Mouse (Mus musculus): Measurements from ENCODE around the gene Fkbp8. TPM values are rescaled to one million over a fixed set of nuclear protein-coding genes. Genes with fewer than 3 reads are reported as not detected.

Gene Fkbp8
- 300 and 319 TPM in 2 replicates for polyA plus RNA-seq (2015; fragmentation: Nextera tagmentation; extraction: Ambion mirVana)

DNA sequence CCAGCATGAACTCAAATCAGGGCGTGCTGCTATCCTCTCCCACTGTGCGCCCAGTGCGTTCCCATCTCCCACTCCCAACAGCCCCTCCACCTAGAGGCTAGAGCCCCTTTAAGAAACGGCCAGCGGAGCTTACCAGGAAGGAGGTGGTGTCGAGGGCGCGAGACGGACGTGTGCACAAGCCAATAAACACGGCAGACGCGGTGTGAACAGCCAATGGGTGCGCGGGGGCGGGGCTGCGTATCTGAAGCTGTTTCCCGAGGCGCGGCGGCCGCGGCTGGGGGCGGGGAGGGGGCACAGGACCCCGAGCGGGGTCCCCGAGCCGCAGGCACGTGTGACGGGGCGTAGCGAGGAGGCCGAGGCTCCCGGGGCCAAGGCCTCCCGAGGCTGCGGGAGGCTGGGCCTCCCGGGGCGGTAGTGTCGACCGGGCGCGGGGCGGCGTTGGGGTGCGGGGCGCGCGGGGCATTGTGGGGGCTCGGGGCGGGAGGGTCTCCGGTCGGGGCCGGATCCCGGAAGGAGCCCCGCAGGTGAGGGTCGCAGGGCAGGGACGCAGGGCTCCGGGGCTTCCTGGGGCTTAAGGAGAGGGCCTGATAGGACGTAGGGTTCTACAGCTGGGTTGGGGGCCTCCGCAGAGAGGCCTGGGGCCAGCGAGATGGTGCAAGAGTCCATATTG is at the start of gene Fkbp8, which contains the start of gene Kxd1:
TSS of gene Fkbp8 (plus strand) at position 213 of the 670 bp plus-strand sequence.
TSS of gene Kxd1 (minus strand) at position 445 of the 670 bp plus-strand sequence.
- peak within 1 kb of the TSS; percentile 97 for H3K9ac ChIP-seq (ENCODE audit: low read length)
- WGBS, result under 1% methylated on average over 54 of the region's 61 CpGs
- H3K4me1 ChIP-seq (replicated peaks; ENCODE audit: control insufficient read depth, insufficient read depth, low read length), result peaks cover 13% of the 10 kb centered on the region
- H3K4me2 ChIP-seq (ENCODE audit: low read depth, low read length), result peak within 1 kb of the TSS; percentile 89
- ATAC-seq (ENCODE audit: low read depth), result peak; percentile 93
- peak within 1 kb of the TSS; percentile 74 for H3K27ac ChIP-seq (ENCODE audit: low read length)
- H3K27me3 ChIP-seq (ENCODE audit: control insufficient read depth, insufficient read depth, low read depth, low read length), result no peaks in the 10 kb centered on the region
- H3K4me3 ChIP-seq (ENCODE audit: low read length), result peak within 1 kb of the TSS; percentile 93
- no peaks in the 10 kb centered on the region for H3K9me3 ChIP-seq (ENCODE audit: control insufficient read depth, low read length)
- H3K36me3 ChIP-seq (ENCODE audit: control insufficient read depth, insufficient read depth, low read length), result peaks cover 24% of the 10 kb centered on the region

DNA sequence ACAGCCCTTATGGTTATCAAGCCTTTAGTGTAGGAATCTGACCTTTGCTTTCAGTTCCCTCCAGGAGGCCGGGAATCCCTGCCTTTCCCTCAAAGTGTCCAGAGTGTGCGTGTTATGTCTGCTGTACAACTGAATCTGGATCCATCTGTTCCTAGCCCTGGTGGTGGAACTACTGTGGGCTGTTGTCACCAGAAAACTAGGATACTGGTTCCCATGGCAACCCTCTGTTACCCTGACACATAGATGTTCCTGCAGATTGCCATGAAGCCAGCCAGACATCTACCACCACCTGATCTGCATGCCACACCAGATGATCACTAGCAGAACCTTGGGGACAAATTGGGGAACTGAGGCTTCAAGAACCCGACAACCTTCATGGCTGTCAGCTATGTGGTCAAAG is 45.6 kb upstream of the Fkbp8 start:
- WGBS, result 68% methylated on average over 3 of the region's 3 CpGs
- H3K4me2 ChIP-seq (ENCODE audit: low read depth, low read length), result no peak overlapping the region
- H3K9ac ChIP-seq (ENCODE audit: low read length), result no peak overlapping the region
- no peak overlapping the region for H3K4me3 ChIP-seq (ENCODE audit: low read length)
- no peak for ATAC-seq (ENCODE audit: low read depth)
- peaks cover 24% of the 10 kb centered on the region for H3K27me3 ChIP-seq (ENCODE audit: control insufficient read depth, insufficient read depth, low read depth, low read length)
- no peaks in the 10 kb centered on the region for H3K9me3 ChIP-seq (ENCODE audit: control insufficient read depth, low read length)
- peaks cover 20% of the 10 kb centered on the region for H3K4me1 ChIP-seq (replicated peaks; ENCODE audit: control insufficient read depth, insufficient read depth, low read length)
- no peaks in the 10 kb centered on the region for H3K36me3 ChIP-seq (ENCODE audit: control insufficient read depth, insufficient read depth, low read length)
- H3K27ac ChIP-seq (ENCODE audit: low read length), result peak overlapping the region; percentile 83

DNA sequence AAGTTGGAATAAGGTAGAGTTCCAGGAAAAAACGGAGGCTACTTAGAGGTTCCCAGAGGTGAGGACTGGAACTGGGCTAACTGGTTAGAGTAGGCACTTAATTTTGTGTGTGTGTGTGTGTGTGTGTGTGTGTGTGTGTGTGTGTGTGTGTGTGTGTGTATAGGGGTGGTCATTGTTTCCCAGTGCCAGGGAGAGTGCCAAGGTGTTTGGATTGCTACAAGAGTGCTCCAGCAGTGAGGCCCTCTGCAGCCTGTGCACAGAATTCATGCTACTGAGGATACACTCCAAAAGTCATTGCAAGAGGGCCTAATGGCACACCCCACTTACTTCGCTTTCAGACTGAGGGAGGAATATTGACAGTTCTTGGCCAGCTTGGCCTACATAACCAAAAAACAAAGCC is 44.6 kb upstream of the Fkbp8 start:
- Histone ChIP-seq H3K4me2 (ENCODE audit: low read depth, low read length) (no peak overlapping the region), H3K4me3 (ENCODE audit: low read length) (no peak overlapping the region), H3K4me1 (replicated peaks; ENCODE audit: control insufficient read depth, insufficient read depth, low read length) (peaks cover 20% of the 10 kb centered on the region), H3K27me3 (ENCODE audit: control insufficient read depth, insufficient read depth, low read depth, low read length) (peaks cover 32% of the 10 kb centered on the region), H3K9me3 (ENCODE audit: control insufficient read depth, low read length) (no peaks in the 10 kb centered on the region), H3K9ac (ENCODE audit: low read length) (no peak overlapping the region), H3K36me3 (ENCODE audit: control insufficient read depth, insufficient read depth, low read length) (no peaks in the 10 kb centered on the region), H3K27ac (ENCODE audit: low read length) (peak overlapping the region; percentile 84)
- peak; percentile 87 for ATAC-seq (ENCODE audit: low read depth)
- WGBS, result 24% methylated on average over 2 of the region's 2 CpGs

DNA sequence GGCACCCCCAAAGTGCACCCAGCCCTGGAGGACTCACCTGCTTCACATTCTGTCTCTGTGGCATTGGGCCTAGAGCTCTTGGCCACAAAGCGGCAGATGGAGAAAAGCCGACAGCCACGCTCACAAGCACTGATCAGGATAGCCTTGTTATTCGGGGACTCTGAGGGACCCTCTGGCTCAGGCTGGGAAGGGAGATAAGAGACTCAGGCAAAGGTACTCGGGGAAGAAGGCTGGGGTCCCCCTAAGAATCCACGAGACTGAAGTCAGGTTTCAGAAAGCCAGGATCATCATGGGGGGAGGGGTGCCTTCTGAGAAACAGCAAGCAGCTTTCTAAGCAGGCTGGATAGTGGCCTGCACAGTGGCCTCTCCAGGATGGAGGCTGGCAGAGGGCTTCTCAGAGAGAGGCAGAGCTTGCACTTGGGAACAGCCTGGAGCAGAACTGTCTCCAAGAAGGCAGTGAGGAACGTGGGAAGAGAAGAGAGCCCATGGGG is 41.3 kb upstream of the Fkbp8 start:
- Histone ChIP-seq H3K9me3 (ENCODE audit: control insufficient read depth, low read length) (no peaks in the 10 kb centered on the region), H3K9ac (ENCODE audit: low read length) (no peak overlapping the region), H3K27me3 (ENCODE audit: control insufficient read depth, insufficient read depth, low read depth, low read length) (peaks cover 59% of the 10 kb centered on the region), H3K27ac (ENCODE audit: low read length) (no peak overlapping the region), H3K36me3 (ENCODE audit: control insufficient read depth, insufficient read depth, low read length) (no peaks in the 10 kb centered on the region), H3K4me1 (replicated peaks; ENCODE audit: control insufficient read depth, insufficient read depth, low read length) (peaks cover 46% of the 10 kb centered on the region), H3K4me2 (ENCODE audit: low read depth, low read length) (no peak overlapping the region), H3K4me3 (ENCODE audit: low read length) (no peak overlapping the region)
- WGBS, result 49% methylated on average over 7 of the region's 7 CpGs
- ATAC-seq (ENCODE audit: low read depth), result no peak

DNA sequence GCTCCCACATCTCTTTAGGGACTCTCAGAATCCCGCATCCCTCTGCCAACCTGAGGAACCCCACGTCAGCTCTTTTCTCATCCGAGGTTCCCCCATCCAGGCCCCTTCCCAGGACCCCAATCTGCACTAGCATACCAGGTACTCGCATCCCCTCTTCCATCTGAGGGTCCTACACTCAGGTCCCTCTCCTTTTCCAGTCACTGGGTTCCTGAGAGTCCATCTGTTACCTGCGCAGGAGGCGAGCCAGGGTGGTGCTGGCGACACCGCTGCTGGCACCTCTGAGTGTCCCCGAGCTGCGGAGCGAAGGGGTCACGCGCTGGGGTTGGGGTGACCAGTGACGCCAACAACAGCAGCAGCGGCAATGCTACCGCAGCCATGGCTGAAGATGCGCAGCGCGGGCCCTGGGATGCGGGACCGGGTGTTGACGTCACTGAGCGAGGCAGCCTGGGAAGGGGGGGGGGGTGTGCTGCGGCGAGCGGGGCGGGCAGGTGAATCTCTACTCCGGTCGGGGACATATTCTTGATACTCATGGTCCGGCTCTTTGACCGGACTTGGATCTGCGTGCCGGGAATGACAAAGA is 40.5 kb upstream of the Fkbp8 start, which contains the start of gene Tmem59l:
TSS of gene Tmem59l (minus strand) at position 418 of the 580 bp plus-strand sequence.
- Histone ChIP-seq H3K4me1 (replicated peaks; ENCODE audit: control insufficient read depth, insufficient read depth, low read length) (peaks cover 46% of the 10 kb centered on the region), H3K36me3 (ENCODE audit: control insufficient read depth, insufficient read depth, low read length) (no peaks in the 10 kb centered on the region), H3K27me3 (ENCODE audit: control insufficient read depth, insufficient read depth, low read depth, low read length) (peaks cover 67% of the 10 kb centered on the region), H3K9me3 (ENCODE audit: control insufficient read depth, low read length) (no peaks in the 10 kb centered on the region), H3K4me3 (ENCODE audit: low read length) (peak within 1 kb of the TSS; percentile 35), H3K27ac (ENCODE audit: low read length) (peak within 1 kb of the TSS; percentile 99), H3K9ac (ENCODE audit: low read length) (peak within 1 kb of the TSS; percentile 62), H3K4me2 (ENCODE audit: low read depth, low read length) (peak within 1 kb of the TSS; percentile 63)
- ATAC-seq (ENCODE audit: low read depth), result no peak
- WGBS, result 8% methylated on average over 33 of the region's 33 CpGs

DNA sequence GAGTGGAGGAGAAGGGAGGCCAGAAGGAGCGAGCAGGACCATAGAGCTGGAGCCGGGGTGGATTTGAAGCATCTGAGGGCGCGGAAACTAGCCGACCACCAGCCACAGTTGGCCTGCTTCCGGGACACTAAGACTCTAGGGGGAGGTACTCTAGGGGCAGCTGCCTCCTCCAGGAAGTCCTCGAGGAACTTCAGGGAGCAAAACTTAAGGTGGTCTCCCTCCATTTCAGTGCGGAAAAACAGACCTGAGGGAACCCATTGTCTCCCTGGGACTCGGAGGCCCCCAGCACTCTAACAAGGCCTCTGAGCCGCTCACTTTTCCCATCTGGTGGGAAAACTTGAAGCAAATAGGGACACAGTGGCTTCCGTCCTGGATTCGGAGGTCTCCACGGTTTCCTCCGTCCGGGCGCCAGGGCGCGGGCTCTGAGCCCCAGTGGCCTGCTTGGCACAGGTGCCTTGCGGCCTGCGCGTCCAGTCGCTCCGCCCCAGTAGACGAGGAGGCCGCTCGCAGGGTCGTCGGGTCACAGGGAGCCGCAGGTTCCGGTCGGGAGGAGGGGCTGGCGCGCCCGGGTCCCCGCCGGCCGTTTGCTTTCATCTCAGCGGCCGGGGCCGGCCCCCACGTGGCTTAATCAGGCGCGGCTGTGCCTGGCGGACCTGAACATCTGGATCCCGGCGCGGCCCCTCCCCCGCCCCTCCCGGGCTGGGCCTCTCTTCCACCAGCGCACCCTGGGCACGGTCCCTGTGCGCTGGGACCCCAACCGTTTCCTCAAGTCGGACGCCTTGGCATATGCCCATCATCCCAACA is 39.3 kb upstream of the Fkbp8 start:
- Histone ChIP-seq H3K9ac (ENCODE audit: low read length) (peak overlapping the region; percentile 62), H3K27ac (ENCODE audit: low read length) (peak overlapping the region; percentile 99), H3K36me3 (ENCODE audit: control insufficient read depth, insufficient read depth, low read length) (no peaks in the 10 kb centered on the region), H3K4me3 (ENCODE audit: low read length) (peak overlapping the region; percentile 35), H3K4me2 (ENCODE audit: low read depth, low read length) (peak overlapping the region; percentile 63), H3K4me1 (replicated peaks; ENCODE audit: control insufficient read depth, insufficient read depth, low read length) (peaks cover 39% of the 10 kb centered on the region), H3K9me3 (ENCODE audit: control insufficient read depth, low read length) (no peaks in the 10 kb centered on the region), H3K27me3 (ENCODE audit: control insufficient read depth, insufficient read depth, low read depth, low read length) (peaks cover 77% of the 10 kb centered on the region)
- peak; percentile 8; the same call in 1 of the 2 replicates for ATAC-seq (ENCODE audit: low read depth)
- WGBS, result 3% methylated on average over 52 of the region's 55 CpGs

DNA sequence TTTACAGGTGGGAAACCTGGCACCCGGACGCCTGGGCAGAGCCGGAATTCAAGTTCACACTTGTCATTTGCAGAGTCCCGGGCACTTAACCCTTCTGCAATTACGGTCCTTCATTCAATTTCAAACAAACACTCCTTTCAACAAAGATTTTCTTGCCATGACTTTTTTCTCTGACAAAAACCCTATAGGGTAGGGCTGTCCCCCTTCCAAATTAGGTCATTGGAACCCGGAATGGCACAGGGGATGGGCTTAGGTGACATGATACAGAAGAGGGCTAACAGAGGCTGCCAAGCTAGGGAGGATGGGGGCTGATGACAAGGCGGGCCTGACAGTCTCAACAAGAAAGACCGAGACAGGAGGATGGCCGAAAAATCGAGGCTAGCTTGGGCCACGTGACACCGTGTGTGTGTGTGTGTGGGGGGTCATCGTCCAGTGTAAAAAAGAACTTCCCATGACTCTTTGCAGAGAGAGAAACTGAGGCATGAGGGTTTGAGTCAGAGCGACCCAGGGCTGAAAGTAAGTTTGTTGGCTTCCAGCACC is 38.5 kb upstream of the Fkbp8 start:
- Histone ChIP-seq H3K9me3 (ENCODE audit: control insufficient read depth, low read length) (no peaks in the 10 kb centered on the region), H3K9ac (ENCODE audit: low read length) (peak overlapping the region; percentile 62), H3K4me2 (ENCODE audit: low read depth, low read length) (peak overlapping the region; percentile 63), H3K27ac (ENCODE audit: low read length) (peak overlapping the region; percentile 99), H3K4me1 (replicated peaks; ENCODE audit: control insufficient read depth, insufficient read depth, low read length) (peaks cover 40% of the 10 kb centered on the region), H3K4me3 (ENCODE audit: low read length) (peak overlapping the region; percentile 41), H3K27me3 (ENCODE audit: control insufficient read depth, insufficient read depth, low read depth, low read length) (peaks cover 84% of the 10 kb centered on the region), H3K36me3 (ENCODE audit: control insufficient read depth, insufficient read depth, low read length) (no peaks in the 10 kb centered on the region)
- ATAC-seq (ENCODE audit: low read depth), result no peak
- 2% methylated on average over 14 of the region's 14 CpGs for WGBS

DNA sequence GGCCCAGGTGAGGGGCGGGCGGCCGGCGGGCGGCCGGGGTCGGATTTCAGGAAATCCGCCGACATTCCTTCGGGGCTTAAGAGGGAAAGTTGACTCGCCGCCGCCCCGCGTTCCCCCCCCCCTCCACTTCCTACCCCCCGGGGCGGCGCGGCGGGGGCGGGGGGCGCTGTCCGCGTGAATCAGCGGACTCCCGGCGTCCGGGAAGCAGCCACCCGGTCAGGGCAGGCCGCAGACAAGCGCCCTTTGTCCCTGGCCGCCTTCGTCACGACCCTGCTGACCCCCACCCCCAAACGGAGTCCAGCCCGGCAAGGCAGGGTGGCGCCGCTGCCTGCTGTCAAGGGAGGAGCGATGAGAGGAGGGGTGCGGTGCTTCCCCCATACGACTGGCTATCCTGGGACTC is 37.9 kb upstream of the Fkbp8 start:
- peaks cover 86% of the 10 kb centered on the region for H3K27me3 ChIP-seq (ENCODE audit: control insufficient read depth, insufficient read depth, low read depth, low read length)
- peak overlapping the region; percentile 63 for H3K4me2 ChIP-seq (ENCODE audit: low read depth, low read length)
- H3K27ac ChIP-seq (ENCODE audit: low read length), result peak overlapping the region; percentile 99
- 0% methylated on average over 20 of the region's 41 CpGs for WGBS
- no peaks in the 10 kb centered on the region for H3K9me3 ChIP-seq (ENCODE audit: control insufficient read depth, low read length)
- H3K4me3 ChIP-seq (ENCODE audit: low read length), result peak overlapping the region; percentile 41
- ATAC-seq (ENCODE audit: low read depth), result peak; percentile 15; the same call in 1 of the 2 replicates
- H3K9ac ChIP-seq (ENCODE audit: low read length), result peak overlapping the region; percentile 58
- H3K4me1 ChIP-seq (replicated peaks; ENCODE audit: control insufficient read depth, insufficient read depth, low read length), result peaks cover 39% of the 10 kb centered on the region
- no peaks in the 10 kb centered on the region for H3K36me3 ChIP-seq (ENCODE audit: control insufficient read depth, insufficient read depth, low read length)

All from lung, embryonic 16.5 days (tissue).